Mouse (Mus musculus) c-Kit-positive CD71-positive TER-119-positive erythroid progenitor cells, embryonic 14.5 days (primary cell): ENCODE results near the gene Snurf.

ENCODE experiments used
- DNase-seq: peaks from one replicate; pipeline ENCODE4 v3.0.0-alpha.2; 2013; ENCODE audit warnings: low spot score

Gene Snurf

GRCm38 (mm10) chr7:60004606-60005330, at the start of gene Snurf, which contains the start of gene Gm38393:
Gene Snurf (minus strand): TSS chr7:60005049.
Gene Gm38393 (minus strand): TSS chr7:60005064.
- peak; percentile 15 for DNase-seq

- DNase-seq, result no peak
These were observed 42.8 kb upstream of the Snurf start for GRCm38 (mm10) chr7:60047481-60048201.

- no peak for DNase-seq
These were observed 8.3 kb upstream of the Snurf start for GRCm38 (mm10) chr7:60013186-60013585.

GRCm38 (mm10) chr7:60007727-60008360, 3.0 kb upstream of the Snurf start:
- no peak for DNase-seq

GRCm38 (mm10) chr7:60006262-60006661, 1.4 kb upstream of the Snurf start:
- no peak for DNase-seq

GRCm38 (mm10) chr7:60003921-60004605, 786 bp downstream of the Snurf start:
- peak; percentile 9 for DNase-seq

- DNase-seq, result peak; percentile 40
These were observed 1.6 kb downstream of the Snurf start for GRCm38 (mm10) chr7:60003006-60003865.

- DNase-seq, result no peak
These were observed 26.2 kb downstream of the Snurf start for GRCm38 (mm10) chr7:59978646-59979045.
